Mouse (Mus musculus) gastrocnemius, adult 2 months (tissue): ENCODE results near the gene Ankrd23. TPM values are rescaled to one million over a fixed set of nuclear protein-coding genes. Genes with fewer than 3 reads are reported as not detected.

ENCODE experiments used
- DNase-seq: peaks from one replicate; pipeline ENCODE4 v3.0.0; 2022
- H3K27ac ChIP-seq: fragments of 200-600 bp; 2 replicates; pipeline ENCODE4 v1.8.1; 2022; ENCODE audit warnings: mild to moderate bottlenecking
- H3K4me3 ChIP-seq: fragments of 200-600 bp; 2 replicates; pipeline ENCODE4 v1.8.1; 2022; ENCODE audit warnings: mild to moderate bottlenecking, moderate library complexity
- CTCF ChIP-seq: fragments of 200-600 bp; IDR thresholded peaks from 2 replicates; pipeline ENCODE4 v1.8.1; 2022; ENCODE audit warnings: antibody characterized with exemption, mild to moderate bottlenecking, moderate library complexity
- intact Hi-C: fragments of 180-260 bp; cut with DNase I; formaldehyde crosslinking; loops from one replicate; pipeline ENCODE4 v1.15.1; 2025
- total RNA-seq, 2 experiments: library from RNA; stranded (reverse); gene quantifications; 2 replicates each; pipeline ENCODE4 v1.2.3; 2021

The Ankrd23 gene
- total RNA-seq, 2 experiments from 2014 or later: 1,971 to 4,216 TPM

DNA sequence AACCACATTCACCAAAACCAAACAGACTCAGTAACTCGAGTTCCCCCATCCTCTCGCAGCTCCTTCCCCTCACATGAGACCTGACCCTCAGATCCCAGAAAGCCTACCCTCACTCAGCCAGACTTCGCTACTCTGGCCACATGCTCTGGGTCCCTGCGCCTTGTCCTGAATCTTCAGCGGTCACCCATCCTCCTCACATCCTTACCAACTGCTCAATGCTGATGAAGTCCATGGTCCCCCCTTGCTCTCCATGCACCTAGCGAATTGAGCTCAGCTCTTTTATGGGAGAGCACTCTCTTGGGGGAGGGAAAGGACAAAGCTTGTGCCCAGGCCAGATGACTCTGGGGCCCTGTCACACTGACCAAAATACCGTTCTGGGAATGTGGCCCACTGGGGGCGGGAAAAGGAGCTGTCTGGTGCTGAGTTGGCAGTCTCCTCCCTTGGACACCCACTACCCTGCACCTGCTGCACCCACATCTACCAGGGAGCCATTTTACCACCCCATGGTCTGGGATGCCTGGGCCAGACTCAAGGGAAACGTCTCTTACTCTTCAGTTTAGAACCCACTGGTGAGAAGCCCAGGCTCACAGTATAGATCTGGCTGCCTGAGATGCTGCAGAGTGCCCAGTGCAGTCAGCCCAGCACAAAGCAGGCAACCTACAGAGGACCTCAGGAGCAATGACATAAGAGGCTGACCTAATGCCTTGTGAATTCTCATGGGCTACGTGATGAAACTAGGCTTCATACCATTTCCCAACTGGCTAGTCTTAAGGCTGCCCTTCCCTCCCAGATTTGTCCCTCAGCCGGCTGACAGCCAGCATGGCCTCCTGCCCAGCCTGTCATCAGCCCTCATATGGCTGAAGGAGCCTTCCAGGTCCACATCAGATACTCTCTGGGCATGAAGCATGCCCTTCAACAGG is 946 bp downstream of the Ankrd23 start:
- intact Hi-C loops: no loop called here
- TF ChIP-seq CTCF: no peak
- peak; percentile 94 for DNase-seq
- H3K4me3 ChIP-seq: peak overlapping the region; percentile 74
- peak overlapping the region; percentile 91 for H3K27ac ChIP-seq

DNA sequence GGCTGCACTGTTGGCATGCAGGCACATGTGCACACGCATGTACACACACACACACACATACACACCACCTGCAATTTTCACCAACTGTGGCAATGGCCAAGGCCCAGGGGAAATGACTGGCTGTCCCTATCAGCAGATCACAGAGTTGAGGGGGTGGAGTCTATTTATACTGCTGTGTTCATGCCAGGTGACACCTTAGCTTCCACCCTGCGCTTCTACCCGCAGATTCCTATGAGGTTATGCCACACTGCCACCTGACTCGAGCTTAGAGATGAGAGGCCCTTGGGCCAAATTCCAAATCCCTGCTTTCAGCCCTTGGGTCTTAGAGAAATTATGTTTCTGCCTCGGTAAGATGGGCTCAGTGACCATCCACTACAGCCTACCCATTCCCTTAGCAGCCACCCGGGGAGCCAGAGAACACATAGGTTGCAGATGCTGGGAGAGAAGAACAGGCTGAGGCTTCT is 2.1 kb downstream of the Ankrd23 start:
- H3K27ac ChIP-seq: peak overlapping the region; percentile 91
- intact Hi-C loops: no loop called here
- H3K4me3 ChIP-seq: peak overlapping the region; percentile 74
- peak; percentile 79 for DNase-seq
- peak; percentile 35 for TF ChIP-seq CTCF

DNA sequence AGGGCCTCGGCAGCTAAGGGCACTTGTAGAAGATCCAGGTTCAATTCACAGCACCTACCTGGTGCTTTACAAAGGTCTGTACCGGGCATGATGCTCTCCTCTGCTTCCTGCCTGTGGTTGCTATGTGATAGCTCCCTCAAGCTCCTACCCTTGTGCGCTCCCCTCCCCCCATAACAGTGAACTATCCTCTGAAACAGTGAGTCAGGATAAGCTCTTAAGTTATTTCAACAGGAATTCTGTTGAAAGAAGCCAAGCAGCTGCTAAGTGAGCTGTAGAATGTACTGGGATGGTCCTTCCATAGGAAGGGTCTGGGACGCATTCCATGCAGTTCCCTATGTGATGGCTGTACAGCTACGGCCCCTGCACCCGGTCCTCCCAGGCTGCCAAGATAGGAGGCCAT is 3.1 kb downstream of the Ankrd23 start:
- DNase-seq: peak; percentile 59
- Histone ChIP-seq H3K4me3 (peak overlapping the region; percentile 74), H3K27ac (peak overlapping the region; percentile 91)
- no peak for TF ChIP-seq CTCF
- intact Hi-C loops: no loop called here

DNA sequence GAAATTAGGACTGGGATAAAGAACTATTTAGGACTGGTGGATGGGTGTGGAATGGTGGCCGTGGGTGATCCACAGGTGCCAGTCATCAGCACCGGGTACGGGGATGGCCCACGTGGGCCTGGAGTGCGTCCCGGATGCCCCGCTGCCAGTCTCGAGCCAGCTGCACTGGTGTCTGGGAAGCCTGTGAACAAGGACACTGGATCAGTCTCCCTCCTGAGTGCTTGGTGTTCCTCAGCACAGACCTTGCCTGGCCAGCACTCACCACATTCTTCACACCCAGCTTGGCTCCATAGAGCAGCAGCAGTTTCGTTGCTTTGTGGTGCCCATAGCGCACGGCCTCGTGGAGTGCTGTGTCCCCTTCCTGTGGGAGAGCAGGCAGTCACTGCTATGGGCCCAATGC is 5.2 kb downstream of the Ankrd23 start:
- no peak for TF ChIP-seq CTCF
- intact Hi-C loops: no loop called here
- peak overlapping the region; percentile 91 for H3K27ac ChIP-seq
- peak; percentile 68 for DNase-seq
- no peak overlapping the region; the same call in 1 of the 2 replicates for H3K4me3 ChIP-seq

DNA sequence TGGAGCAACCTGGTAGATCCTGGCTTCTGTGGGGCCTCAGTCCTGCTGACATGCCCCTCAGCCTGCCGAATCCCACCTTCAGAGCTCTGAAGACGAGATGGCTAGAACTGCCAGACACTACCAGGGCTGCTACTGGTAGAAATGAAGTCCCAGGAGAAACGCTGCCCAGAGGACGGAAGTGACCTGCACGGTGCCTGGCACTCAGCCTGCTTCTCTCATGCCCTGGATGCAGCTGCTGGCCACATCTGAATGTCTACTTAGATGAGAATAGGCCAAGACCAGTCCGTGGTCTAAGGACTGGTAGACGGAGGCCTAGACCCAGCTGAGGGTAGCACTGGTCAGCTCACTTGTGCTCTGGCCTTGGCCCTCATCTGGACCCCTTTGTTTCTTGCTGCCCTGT is 5.7 kb downstream of the Ankrd23 start:
- TF ChIP-seq CTCF: no peak
- intact Hi-C loops: no loop called here
- Histone ChIP-seq H3K27ac (peak overlapping the region; percentile 91), H3K4me3 (no peak overlapping the region)
- DNase-seq: peak; percentile 74

- DNase-seq: peak; percentile 61
- Histone ChIP-seq H3K4me3 (no peak overlapping the region), H3K27ac (peak overlapping the region; percentile 91)
- TF ChIP-seq CTCF: no peak
- intact Hi-C loops: no loop called here
Observed at GRCm38 (mm10) chr1:36530485-36530884, 6.2 kb downstream of the Ankrd23 start.

DNA sequence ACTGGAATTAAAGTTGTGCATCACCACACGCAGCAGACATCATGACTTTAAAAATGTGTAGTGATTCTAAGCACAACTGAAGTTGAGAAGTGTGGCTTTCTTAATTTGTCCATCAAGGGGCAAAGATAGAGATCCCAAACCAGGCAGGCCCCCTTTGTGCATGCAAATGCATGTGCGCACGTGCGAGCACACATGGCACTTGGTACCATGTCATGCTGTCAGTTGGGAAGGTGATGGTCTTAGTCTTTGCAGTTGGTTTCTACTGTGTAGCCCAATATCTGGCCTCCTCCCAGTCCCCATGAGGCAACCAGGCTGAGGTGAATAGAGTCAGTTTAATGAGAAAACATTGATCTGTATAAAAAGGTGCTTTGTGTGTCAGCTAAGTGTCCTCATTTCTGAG is 6.8 kb downstream of the Ankrd23 start:
- intact Hi-C loops: no loop called here
- DNase-seq: peak; percentile 54
- H3K27ac ChIP-seq: peak overlapping the region; percentile 91
- no peak for TF ChIP-seq CTCF
- H3K4me3 ChIP-seq: no peak overlapping the region

GRCm38 (mm10) chr1:36529274-36529673 is 7.4 kb downstream of the Ankrd23 start:
- intact Hi-C loops: no loop called here
- TF ChIP-seq CTCF: no peak
- peak; percentile 50 for DNase-seq
- Histone ChIP-seq H3K4me3 (no peak overlapping the region), H3K27ac (peak overlapping the region; percentile 91; the same call in 1 of the 2 replicates)

DNA sequence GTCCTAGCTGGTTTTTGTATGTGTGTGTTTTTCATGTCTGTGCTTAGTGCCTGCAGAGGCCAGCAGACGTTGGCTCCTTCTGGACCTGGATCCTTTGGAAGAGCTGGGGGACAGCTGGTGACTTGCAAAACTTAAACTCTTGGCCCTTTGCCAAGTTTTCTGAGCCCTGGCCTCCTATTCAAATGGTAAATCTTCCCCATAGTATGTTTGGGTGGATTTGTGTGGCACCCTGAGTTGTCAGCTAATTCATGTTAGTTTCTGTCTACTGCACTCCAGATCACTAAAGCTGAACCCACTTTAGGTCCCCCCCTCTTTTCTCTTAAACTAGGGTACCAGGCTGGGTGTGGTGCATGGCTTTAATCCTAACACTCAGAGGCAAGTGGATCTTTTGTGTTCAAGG is 8.3 kb downstream of the Ankrd23 start:
- no peak overlapping the region for H3K4me3 ChIP-seq
- DNase-seq: peak; percentile 64
- intact Hi-C loops: no loop called here
- TF ChIP-seq CTCF: no peak
- H3K27ac ChIP-seq: peak overlapping the region; percentile 72

GRCm38 (mm10) chr1:36526903-36527302 is 9.8 kb downstream of the Ankrd23 start:
- intact Hi-C loops: no loop called here
- peak; percentile 34 for DNase-seq
- TF ChIP-seq CTCF: no peak
- no peak overlapping the region for H3K27ac ChIP-seq
- no peak overlapping the region for H3K4me3 ChIP-seq

DNA sequence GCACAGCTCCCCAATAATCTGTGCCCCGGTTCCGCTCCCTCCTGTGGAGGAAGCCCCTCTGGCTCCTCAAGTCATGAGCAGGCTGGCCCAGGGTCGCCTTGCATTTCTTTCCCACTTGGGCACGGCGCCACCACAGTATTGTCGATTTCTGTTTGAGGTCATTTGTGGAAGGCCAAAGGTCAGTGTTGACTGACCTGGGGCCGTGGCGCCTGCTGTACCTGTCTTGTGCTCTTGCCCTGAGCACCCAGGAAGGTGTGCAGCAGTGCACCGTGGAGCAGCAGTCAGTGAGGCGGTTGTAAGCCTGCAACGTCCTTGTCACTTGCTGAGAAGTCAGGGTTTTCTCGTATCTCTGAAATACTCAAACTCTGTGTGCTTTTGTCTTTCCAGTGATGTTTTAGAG is 10.9 kb downstream of the Ankrd23 start:
- Histone ChIP-seq H3K4me3 (no peak overlapping the region), H3K27ac (no peak overlapping the region)
- no peak for TF ChIP-seq CTCF
- intact Hi-C loops: no loop called here
- DNase-seq: peak; percentile 44

DNA sequence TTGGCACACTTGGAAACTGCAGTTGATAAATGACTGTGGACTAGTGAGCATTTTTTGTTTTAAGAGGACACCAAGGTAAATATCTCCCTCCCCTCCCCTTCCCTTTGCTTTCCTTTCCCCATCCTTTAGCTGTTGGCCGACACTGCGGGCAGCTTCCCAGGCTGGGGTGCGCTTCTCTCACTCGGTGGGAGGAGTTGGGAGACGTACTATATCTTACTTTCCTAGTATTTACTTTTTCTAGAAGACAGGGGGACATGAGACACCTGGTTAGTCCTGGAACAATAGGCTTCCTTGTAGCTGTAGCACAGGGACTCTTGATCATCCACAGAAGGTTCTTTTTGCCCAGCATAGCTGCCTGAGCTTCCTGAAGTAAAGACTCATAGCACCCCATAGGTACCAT is 12.6 kb downstream of the Ankrd23 start:
- intact Hi-C loops: no loop called here
- no peak for DNase-seq
- peak overlapping the region; percentile 40 for H3K4me3 ChIP-seq
- no peak for TF ChIP-seq CTCF
- H3K27ac ChIP-seq: peak overlapping the region; percentile 76

DNA sequence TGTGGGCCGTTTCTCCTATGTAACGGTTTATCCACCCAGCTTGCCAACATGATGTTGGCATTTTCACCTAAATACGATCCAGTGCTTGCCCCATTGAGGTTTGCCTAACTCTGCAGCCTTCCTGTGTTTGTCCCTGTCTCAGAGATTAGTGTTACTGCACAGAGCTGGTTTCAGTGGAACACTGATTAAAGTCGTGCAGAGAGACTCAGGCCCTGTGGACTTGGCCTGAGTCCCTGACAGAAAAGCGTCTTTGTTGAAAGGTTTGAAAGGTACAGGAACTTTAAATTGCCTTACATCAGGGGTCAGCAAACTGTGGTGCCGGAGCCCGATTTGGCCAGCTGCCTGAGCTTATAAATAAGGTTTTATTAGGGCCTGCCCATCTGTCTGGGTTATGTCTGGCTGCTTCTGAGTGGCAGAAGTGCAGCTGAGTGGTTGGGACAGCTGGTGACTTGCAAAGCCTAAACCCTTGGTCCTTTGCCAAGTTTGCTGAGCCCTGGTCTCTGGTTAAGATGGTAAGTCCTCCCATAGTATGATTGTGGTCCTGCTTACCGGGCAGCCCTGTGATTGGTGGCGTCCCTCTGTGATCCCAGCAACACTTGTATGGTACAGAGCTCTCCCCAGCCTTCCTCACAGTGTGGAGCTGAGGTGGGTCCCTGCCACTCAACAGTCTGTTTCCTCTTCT is 13.2 kb downstream of the Ankrd23 start:
- intact Hi-C loops: no loop called here
- Histone ChIP-seq H3K4me3 (peak overlapping the region; percentile 40), H3K27ac (peak overlapping the region; percentile 76)
- no peak for TF ChIP-seq CTCF
- DNase-seq: peak; percentile 76
